Mouse (Mus musculus) heart, adult 10 weeks (tissue): Measurements from ENCODE around the gene Prom2. TPM values are rescaled to one million over a fixed set of nuclear protein-coding genes. Genes with fewer than 3 reads are reported as not detected.

ENCODE experiments used
- polyA plus RNA-seq: library from polyadenylated mRNA; stranded (reverse); fragments of 350-450 nt; fragmentation: Illumina TruSeq; extraction: RNeasy Lipid Tissue Mini Kit (QIAGEN cat#74804); gene quantifications from one replicate; pipeline ENCODE4 v1.2.3, GENCODE M21; 2014; ENCODE audit warnings: low read depth, low replicate concordance

Gene Prom2
- polyA plus RNA-seq: not detected

GRCm38 (mm10) chr2:127541185-127541584, at the start of gene Prom2:
Prom2 (minus strand) TSS chr2:127541467.

GRCm38 (mm10) chr2:127586694-127587513, 45.6 kb upstream of the Prom2 start, which contains the start of the genes Zfp661 and Mrps5:
Zfp661 (minus strand) TSS chr2:127587094.
Mrps5 (plus strand) TSS chr2:127587222.

GRCm38 (mm10) chr2:127522006-127522441, 19.2 kb downstream of the Prom2 start, which contains the start of gene Kcnip3:
Kcnip3 (minus strand) TSS chr2:127522094.

Other genes with a start within 250 kb of the Prom2 start
- 0.94 TPM for gene Dusp2, start 205.3 kb downstream of the Prom2 start, polyA plus RNA-seq
- gene Astl, start 202.8 kb downstream of the Prom2 start, polyA plus RNA-seq: not detected
- gene Adra2b, start 178.3 kb downstream of the Prom2 start, polyA plus RNA-seq: 0.73 TPM
- gene Gpat2, start 116.3 kb downstream of the Prom2 start, polyA plus RNA-seq: 0.16 TPM
- gene Fahd2a, start 96.9 kb downstream of the Prom2 start, polyA plus RNA-seq: 40.6 TPM
- 1.2 TPM for gene Kcnip3, start 19.4 kb downstream of the Prom2 start, polyA plus RNA-seq
- gene Zfp661, start 45.6 kb upstream of the Prom2 start, polyA plus RNA-seq: 2.4 TPM
- gene Mrps5, start 45.8 kb upstream of the Prom2 start, polyA plus RNA-seq: 109 TPM
- 13.2 TPM for gene Mal, start 115.2 kb upstream of the Prom2 start, polyA plus RNA-seq
- 5.9 TPM for gene Mall, start 188.5 kb upstream of the Prom2 start, polyA plus RNA-seq
- 14.5 TPM for gene Nphp1, start 247.4 kb upstream of the Prom2 start, polyA plus RNA-seq